Mouse (Mus musculus): Measurements from ENCODE around the gene Nup37. TPM values are rescaled to one million over a fixed set of nuclear protein-coding genes. Genes with fewer than 3 reads are reported as not detected.

The Nup37 gene
- polyA plus RNA-seq, 1 experiment, result 7.1 TPM

GRCm38 (mm10) chr10:88151658-88152057, 4.9 kb downstream of the Nup37 start:
- no peaks in the 10 kb centered on the region for H3K27me3 ChIP-seq (replicated peaks; ENCODE audit: control insufficient read depth, insufficient read depth, low read length)
- H3K36me3 ChIP-seq (ENCODE audit: control insufficient read depth, insufficient read depth, low read length), result no peaks in the 10 kb centered on the region
- H3K4me3 ChIP-seq (ENCODE audit: insufficient read depth, low read depth, low read length), result no peak overlapping the region
- H3K27ac ChIP-seq (ENCODE audit: insufficient read depth, low read depth, low read length), result no peak overlapping the region
- WGBS, result 92% methylated on average over 6 of the region's 6 CpGs
- DNase-seq, result no peak
- no peaks in the 10 kb centered on the region for H3K4me1 ChIP-seq (ENCODE audit: control insufficient read depth, insufficient read depth, low read length)
- TF ChIP-seq CTCF (conservative IDR thresholded peaks at IDR 0.05; ENCODE audit: insufficient read depth, insufficient read length, low read depth, low read length) (no peak), POLR2A (IDR thresholded peaks at IDR 0.05; ENCODE audit: low read depth, low read length) (no peak)

- Histone ChIP-seq H3K27me3 (replicated peaks; ENCODE audit: control insufficient read depth, insufficient read depth, low read length) (no peaks in the 10 kb centered on the region), H3K4me3 (ENCODE audit: insufficient read depth, low read depth, low read length) (no peak overlapping the region), H3K4me1 (ENCODE audit: control insufficient read depth, insufficient read depth, low read length) (no peaks in the 10 kb centered on the region), H3K36me3 (ENCODE audit: control insufficient read depth, insufficient read depth, low read length) (no peaks in the 10 kb centered on the region; the same call in 1 of the 2 replicates), H3K27ac (ENCODE audit: insufficient read depth, low read depth, low read length) (no peak overlapping the region)
- TF ChIP-seq POLR2A (IDR thresholded peaks at IDR 0.05; ENCODE audit: low read depth, low read length) (no peak), CTCF (conservative IDR thresholded peaks at IDR 0.05; ENCODE audit: insufficient read depth, insufficient read length, low read depth, low read length) (no peak)
- DNase-seq, result no peak
- WGBS, result 94% methylated on average over 2 of the region's 2 CpGs
Observed at GRCm38 (mm10) chr10:88162096-88162495, 15.3 kb downstream of the Nup37 start.

- Histone ChIP-seq H3K27ac (ENCODE audit: insufficient read depth, low read depth, low read length) (no peak overlapping the region), H3K27me3 (replicated peaks; ENCODE audit: control insufficient read depth, insufficient read depth, low read length) (no peaks in the 10 kb centered on the region), H3K36me3 (ENCODE audit: control insufficient read depth, insufficient read depth, low read length) (no peaks in the 10 kb centered on the region; the same call in 1 of the 2 replicates), H3K4me3 (ENCODE audit: insufficient read depth, low read depth, low read length) (no peak overlapping the region), H3K4me1 (ENCODE audit: control insufficient read depth, insufficient read depth, low read length) (no peaks in the 10 kb centered on the region)
- 96% methylated on average over 5 of the region's 5 CpGs for WGBS
- no peak for TF ChIP-seq CTCF (conservative IDR thresholded peaks at IDR 0.05; ENCODE audit: insufficient read depth, insufficient read length, low read depth, low read length)
- TF ChIP-seq POLR2A (IDR thresholded peaks at IDR 0.05; ENCODE audit: low read depth, low read length), result no peak
- DNase-seq, result no peak
Observed at GRCm38 (mm10) chr10:88162676-88163075, 15.9 kb downstream of the Nup37 start.

GRCm38 (mm10) chr10:88166158-88166557, 19.4 kb downstream of the Nup37 start:
- H3K4me3 ChIP-seq (ENCODE audit: insufficient read depth, low read depth, low read length), result no peak overlapping the region
- WGBS, result 97% methylated on average over 3 of the region's 3 CpGs
- TF ChIP-seq POLR2A (IDR thresholded peaks at IDR 0.05; ENCODE audit: low read depth, low read length), result no peak
- 0 out of 2 replicates have a peak, but pooled peaks have one; percentile 16 for TF ChIP-seq CTCF (conservative IDR thresholded peaks at IDR 0.05; ENCODE audit: insufficient read depth, insufficient read length, low read depth, low read length)
- no peaks in the 10 kb centered on the region for H3K4me1 ChIP-seq (ENCODE audit: control insufficient read depth, insufficient read depth, low read length)
- H3K27me3 ChIP-seq (replicated peaks; ENCODE audit: control insufficient read depth, insufficient read depth, low read length), result no peaks in the 10 kb centered on the region
- no peak for DNase-seq
- H3K36me3 ChIP-seq (ENCODE audit: control insufficient read depth, insufficient read depth, low read length), result no peaks in the 10 kb centered on the region; the same call in 1 of the 2 replicates
- H3K27ac ChIP-seq (ENCODE audit: insufficient read depth, low read depth, low read length), result no peak overlapping the region

- H3K4me1 ChIP-seq (ENCODE audit: control insufficient read depth, insufficient read depth, low read length), result no peaks in the 10 kb centered on the region
- H3K27me3 ChIP-seq (replicated peaks; ENCODE audit: control insufficient read depth, insufficient read depth, low read length), result no peaks in the 10 kb centered on the region
- WGBS, result 81% methylated on average over 7 of the region's 7 CpGs
- H3K27ac ChIP-seq (ENCODE audit: insufficient read depth, low read depth, low read length), result no peak overlapping the region
- DNase-seq, result no peak
- H3K36me3 ChIP-seq (ENCODE audit: control insufficient read depth, insufficient read depth, low read length), result no peaks in the 10 kb centered on the region; the same call in 1 of the 2 replicates
- H3K4me3 ChIP-seq (ENCODE audit: insufficient read depth, low read depth, low read length), result no peak overlapping the region
- TF ChIP-seq CTCF (conservative IDR thresholded peaks at IDR 0.05; ENCODE audit: insufficient read depth, insufficient read length, low read depth, low read length), result no peak
- no peak for TF ChIP-seq POLR2A (IDR thresholded peaks at IDR 0.05; ENCODE audit: low read depth, low read length)
Observed at GRCm38 (mm10) chr10:88167438-88168077, 20.8 kb downstream of the Nup37 start.

- 2% methylated on average over 4 of the region's 4 CpGs for WGBS
- TF ChIP-seq POLR2A (IDR thresholded peaks at IDR 0.05; ENCODE audit: low read depth, low read length) (no peak), CTCF (conservative IDR thresholded peaks at IDR 0.05; ENCODE audit: insufficient read depth, insufficient read length, low read depth, low read length) (no peak)
- H3K27me3 ChIP-seq (replicated peaks; ENCODE audit: control insufficient read depth, insufficient read depth, low read length), result no peaks in the 10 kb centered on the region
- H3K4me1 ChIP-seq (ENCODE audit: control insufficient read depth, insufficient read depth, low read length), result peaks cover 5% of the 10 kb centered on the region; the same call in 1 of the 2 replicates
- 0 out of 2 replicates have a peak overlapping the region, but pooled peaks have one; percentile 41 for H3K27ac ChIP-seq (ENCODE audit: insufficient read depth, low read depth, low read length)
- no peak overlapping the region for H3K4me3 ChIP-seq (ENCODE audit: insufficient read depth, low read depth, low read length)
- no peak for DNase-seq
- no peaks in the 10 kb centered on the region; the same call in 1 of the 2 replicates for H3K36me3 ChIP-seq (ENCODE audit: control insufficient read depth, insufficient read depth, low read length)
Observed at GRCm38 (mm10) chr10:88200541-88200940, 53.7 kb downstream of the Nup37 start.

- peak within 1 kb of the TSS; percentile 75 for H3K27ac ChIP-seq (ENCODE audit: insufficient read depth, low read depth, low read length)
- H3K4me1 ChIP-seq (ENCODE audit: control insufficient read depth, insufficient read depth, low read length), result peaks cover 5% of the 10 kb centered on the region; the same call in 1 of the 2 replicates
- no peaks in the 10 kb centered on the region for H3K27me3 ChIP-seq (replicated peaks; ENCODE audit: control insufficient read depth, insufficient read depth, low read length)
- WGBS, result 1% methylated on average over 23 of the region's 23 CpGs
- peak; percentile 96 for DNase-seq
- H3K36me3 ChIP-seq (ENCODE audit: control insufficient read depth, insufficient read depth, low read length), result no peaks in the 10 kb centered on the region; the same call in 1 of the 2 replicates
- TF ChIP-seq POLR2A (IDR thresholded peaks at IDR 0.05; ENCODE audit: low read depth, low read length) (peak; percentile 70), CTCF (conservative IDR thresholded peaks at IDR 0.05; ENCODE audit: insufficient read depth, insufficient read length, low read depth, low read length) (no peak)
- H3K4me3 ChIP-seq (ENCODE audit: insufficient read depth, low read depth, low read length), result peak within 1 kb of the TSS; percentile 75
Observed at GRCm38 (mm10) chr10:88200951-88201638, 54.3 kb downstream of the Nup37 start, which contains the start of gene Washc3. Gene Washc3, plus strand, starts transcription at chr10:88201093.

Measured in kidney, adult 2 months (tissue).